Mouse (Mus musculus) bone marrow, adult 2 months (tissue): ENCODE results near the gene Eps8. TPM values are rescaled to one million over a fixed set of nuclear protein-coding genes. Genes with fewer than 3 reads are reported as not detected.

ENCODE experiments used
- H3K27ac ChIP-seq: fragments of 200-500 bp; 2 replicates; pipeline ENCODE4 v1.5.1; 2012; ENCODE audit warnings: low read depth, mild to moderate bottlenecking, control low read depth, inconsistent platforms, low read length; ENCODE audit not compliant: control insufficient read depth, poor library complexity, insufficient read depth
- H3K4me1 ChIP-seq: fragments of 200-500 bp; 2 replicates; pipeline ENCODE4 v1.6.1; 2011; ENCODE audit warnings: low read length; ENCODE audit not compliant: control insufficient read depth, insufficient read depth
- H3K4me3 ChIP-seq: fragments of 200-500 bp; replicated peaks from 2 replicates; pipeline ENCODE3; 2011; ENCODE audit warnings: mild to moderate bottlenecking, low read depth, low read length, control low read depth; ENCODE audit not compliant: control insufficient read depth
- CTCF ChIP-seq: fragments of 200-500 bp; IDR thresholded peaks from 2 replicates; pipeline ENCODE4 v1.5.1; 2011; ENCODE audit warnings: low read length, control low read depth; ENCODE audit not compliant: control insufficient read depth, insufficient read depth
- POLR2A ChIP-seq: fragments of 200-500 bp; IDR thresholded peaks from 2 replicates; pipeline ENCODE4 v1.6.1; 2011; ENCODE audit warnings: low read depth, mild to moderate bottlenecking, control low read depth, low read length, borderline replicate concordance; ENCODE audit not compliant: control insufficient read depth
- WGBS: fragments of 180-500 bp; shearing (Covaris S2); methylation state at CpG from one replicate; pipeline ENCODE4 v1.1.7; 2018; 5-methylcytosine and 5-hydroxymethylcytosine counted together
- polyA plus RNA-seq: library from polyadenylated mRNA; stranded (reverse); fragments of >200 nt; gene quantifications from 2 replicates; pipeline ENCODE4 v1.2.4, GENCODE M21; 2011; ENCODE audit warnings: low replicate concordance; ENCODE audit not compliant: missing spikeins, insufficient read depth, insufficient read length

Eps8 gene
- polyA plus RNA-seq, 1 experiment: 4.2 TPM

GRCm38 (mm10) chr6:137670820-137671219 is 16.1 kb upstream of the Eps8 start:
- Histone ChIP-seq H3K4me3 (no peak overlapping the region), H3K27ac (no peak overlapping the region), H3K4me1 (no peaks in the 10 kb centered on the region)
- 85% methylated on average over 9 of the region's 9 CpGs for WGBS
- TF ChIP-seq POLR2A: no peak
- no peak for TF ChIP-seq CTCF

GRCm38 (mm10) chr6:137669876-137670275 is 15.2 kb upstream of the Eps8 start:
- 74% methylated on average over 3 of the region's 3 CpGs for WGBS
- Histone ChIP-seq H3K27ac (no peak overlapping the region), H3K4me1 (no peaks in the 10 kb centered on the region), H3K4me3 (no peak overlapping the region)
- TF ChIP-seq POLR2A (no peak), CTCF (no peak)

- H3K4me3 ChIP-seq: no peak overlapping the region
- no peaks in the 10 kb centered on the region for H3K4me1 ChIP-seq
- H3K27ac ChIP-seq: no peak overlapping the region
- WGBS: 85% methylated on average over 1 of the region's 1 CpGs
- no peak for TF ChIP-seq CTCF
- TF ChIP-seq POLR2A: no peak
Observed at GRCm38 (mm10) chr6:137669433-137669832, 14.8 kb upstream of the Eps8 start.

GRCm38 (mm10) chr6:137668331-137668730 is 13.7 kb upstream of the Eps8 start:
- 55% methylated on average over 3 of the region's 3 CpGs for WGBS
- TF ChIP-seq CTCF (no peak), POLR2A (no peak)
- no peak overlapping the region for H3K27ac ChIP-seq
- H3K4me3 ChIP-seq: no peak overlapping the region
- H3K4me1 ChIP-seq: no peaks in the 10 kb centered on the region

GRCm38 (mm10) chr6:137667665-137668064 is 13.0 kb upstream of the Eps8 start:
- Histone ChIP-seq H3K4me3 (no peak overlapping the region), H3K4me1 (no peaks in the 10 kb centered on the region), H3K27ac (no peak overlapping the region)
- no peak for TF ChIP-seq POLR2A
- TF ChIP-seq CTCF: no peak
- 69% methylated on average over 3 of the region's 3 CpGs for WGBS

- Histone ChIP-seq H3K4me3 (no peak overlapping the region), H3K27ac (no peak overlapping the region), H3K4me1 (no peaks in the 10 kb centered on the region)
- TF ChIP-seq POLR2A: no peak
- no peak for TF ChIP-seq CTCF
- 56% methylated on average over 3 of the region's 3 CpGs for whole genome bisulfite sequencing
Observed at GRCm38 (mm10) chr6:137664936-137665335, 10.3 kb upstream of the Eps8 start.

- no peak overlapping the region for H3K4me3 ChIP-seq
- WGBS: 87% methylated on average over 23 of the region's 23 CpGs
- H3K4me1 ChIP-seq: no peaks in the 10 kb centered on the region
- no peak overlapping the region for H3K27ac ChIP-seq
- TF ChIP-seq CTCF (no peak), POLR2A (no peak)
Observed at GRCm38 (mm10) chr6:137661583-137662365, 7.1 kb upstream of the Eps8 start.

- no peaks in the 10 kb centered on the region for H3K4me1 ChIP-seq
- no peak overlapping the region for H3K4me3 ChIP-seq
- H3K27ac ChIP-seq: no peak overlapping the region
- TF ChIP-seq POLR2A: no peak
- TF ChIP-seq CTCF: peak; percentile 52
- WGBS: 72% methylated on average over 12 of the region's 12 CpGs
Observed at GRCm38 (mm10) chr6:137658426-137659088, 3.9 kb upstream of the Eps8 start.

GRCm38 (mm10) chr6:137657203-137657602 is 2.5 kb upstream of the Eps8 start:
- H3K4me1 ChIP-seq: no peaks in the 10 kb centered on the region
- WGBS: 85% methylated on average over 6 of the region's 6 CpGs
- no peak overlapping the region for H3K27ac ChIP-seq
- H3K4me3 ChIP-seq: no peak overlapping the region
- TF ChIP-seq POLR2A: no peak
- no peak for TF ChIP-seq CTCF

- TF ChIP-seq POLR2A (no peak), CTCF (no peak)
- WGBS: 35% methylated on average over 2 of the region's 7 CpGs
- H3K4me3 ChIP-seq: no peak overlapping the region
- H3K4me1 ChIP-seq: no peaks in the 10 kb centered on the region; the same call in 1 of the 2 replicates
- H3K27ac ChIP-seq: no peak overlapping the region
Observed at GRCm38 (mm10) chr6:137649528-137649927, 5.1 kb downstream of the Eps8 start.
